Mouse (Mus musculus): ENCODE data around the gene Sar1b.

DNA sequence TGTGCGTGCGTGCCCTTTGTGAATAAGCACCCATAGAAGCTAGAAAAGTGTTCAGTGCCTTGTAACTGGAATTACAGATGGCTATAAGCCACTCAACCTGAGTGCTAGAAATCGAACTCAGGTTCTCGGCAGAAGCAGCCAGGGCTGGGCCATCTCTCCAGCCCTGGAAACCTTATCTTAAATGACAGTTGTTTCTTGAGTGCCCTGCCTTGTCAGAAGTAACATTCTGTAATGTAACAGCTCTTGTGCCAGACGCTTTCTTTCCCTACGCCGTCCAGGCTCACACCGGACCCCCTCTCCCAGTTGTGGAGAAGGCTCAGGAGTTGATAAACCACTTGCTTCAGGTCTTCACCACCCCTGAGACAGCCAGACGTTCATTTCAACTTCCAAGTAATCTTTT lies 77.2 kb downstream of the Sar1b start:
- TF ChIP-seq CTCF (IDR thresholded peaks at IDR 0.05; ENCODE audit: low read depth, low read length) (no peak), GATA1 (IDR thresholded peaks at IDR 0.05; ENCODE audit: borderline replicate concordance, low read length) (no peak)
